Mouse (Mus musculus) heart, embryonic 13.5 days (tissue): ENCODE results near the gene Golim4. TPM values are rescaled to one million over a fixed set of nuclear protein-coding genes. Genes with fewer than 3 reads are reported as not detected.

Source experiments
- ATAC-seq: fragments of 200-750 bp; cut with Nextera tagmentation; 2 replicates; pipeline ENCODE4 v1.8.0; 2017; ENCODE audit warnings: moderate TSS enrichment; ENCODE audit not compliant: insufficient number of reproducible peaks, low FRiP score, low TSS enrichment; ENCODE audit errors: extremely low read depth
- H3K27ac ChIP-seq: fragments of 300-500 bp; sonication (generic); replicated peaks from 2 replicates; pipeline ENCODE4 v1.5.1; 2015; ENCODE audit warnings: moderate library complexity, mild to moderate bottlenecking, inconsistent platforms
- H3K27me3 ChIP-seq: fragments of 300-500 bp; sonication (generic); replicated peaks from 2 replicates; pipeline ENCODE4 v1.6.1; 2015; ENCODE audit warnings: mild to moderate bottlenecking, inconsistent platforms
- H3K36me3 ChIP-seq: fragments of 300-500 bp; sonication (generic); 2 replicates; pipeline ENCODE4 v1.6.1; 2015; ENCODE audit warnings: mild to moderate bottlenecking, inconsistent platforms
- H3K4me1 ChIP-seq: fragments of 300-500 bp; sonication (generic); 2 replicates; pipeline ENCODE4 v1.6.1; 2015; ENCODE audit warnings: inconsistent platforms
- H3K4me2 ChIP-seq: fragments of 300-500 bp; sonication (generic); 2 replicates; pipeline ENCODE4 v1.6.1; 2015; ENCODE audit warnings: inconsistent platforms, mild to moderate bottlenecking, moderate library complexity
- H3K4me3 ChIP-seq: fragments of 300-500 bp; sonication (generic); 2 replicates; pipeline ENCODE4 v1.5.1; 2015; ENCODE audit warnings: moderate library complexity, mild to moderate bottlenecking, inconsistent platforms
- H3K9ac ChIP-seq: fragments of 300-500 bp; sonication (generic); 2 replicates; pipeline ENCODE4 v1.6.1; 2015; ENCODE audit warnings: inconsistent platforms, mild to moderate bottlenecking, moderate library complexity
- H3K9me3 ChIP-seq: fragments of 300-500 bp; sonication (generic); 2 replicates; pipeline ENCODE4 v1.6.1; 2016; ENCODE audit warnings: inconsistent platforms
- WGBS: fragments of 180-500 bp; shearing (Covaris S2); methylation state at CpG from one replicate; pipeline ENCODE4 v1.1.7; 2015; ENCODE audit warnings: mixed read lengths; 5-methylcytosine and 5-hydroxymethylcytosine counted together
- polyA plus RNA-seq: library from polyadenylated mRNA; unstranded; fragments of >200 nt; fragmentation: Nextera tagmentation; extraction: Ambion mirVana; gene quantifications from 2 replicates; pipeline ENCODE4 v1.2.1, GENCODE M21; 2015

Golim4 gene
- polyA plus RNA-seq, 1 experiment from 2014 or later: 43.9 TPM

- Histone ChIP-seq H3K4me2 (no peak overlapping the region), H3K36me3 (no peaks in the 10 kb centered on the region), H3K27ac (no peak overlapping the region), H3K27me3 (no peaks in the 10 kb centered on the region), H3K4me1 (no peaks in the 10 kb centered on the region), H3K9ac (no peak overlapping the region), H3K4me3 (no peak overlapping the region), H3K9me3 (no peaks in the 10 kb centered on the region)
- no peak for ATAC-seq
- WGBS: 61% methylated on average over 12 of the region's 12 CpGs
These were observed 96.0 kb downstream of the Golim4 start for GRCm38 (mm10) chr3:75860760-75861159.

- Histone ChIP-seq H3K9ac (no peak overlapping the region), H3K36me3 (no peaks in the 10 kb centered on the region), H3K4me2 (no peak overlapping the region), H3K9me3 (no peaks in the 10 kb centered on the region), H3K27ac (no peak overlapping the region), H3K4me1 (no peaks in the 10 kb centered on the region), H3K27me3 (no peaks in the 10 kb centered on the region), H3K4me3 (no peak overlapping the region)
- ATAC-seq: no peak
- 53% methylated on average over 5 of the region's 5 CpGs for WGBS
These were observed 121.3 kb downstream of the Golim4 start for GRCm38 (mm10) chr3:75835286-75835967.

DNA sequence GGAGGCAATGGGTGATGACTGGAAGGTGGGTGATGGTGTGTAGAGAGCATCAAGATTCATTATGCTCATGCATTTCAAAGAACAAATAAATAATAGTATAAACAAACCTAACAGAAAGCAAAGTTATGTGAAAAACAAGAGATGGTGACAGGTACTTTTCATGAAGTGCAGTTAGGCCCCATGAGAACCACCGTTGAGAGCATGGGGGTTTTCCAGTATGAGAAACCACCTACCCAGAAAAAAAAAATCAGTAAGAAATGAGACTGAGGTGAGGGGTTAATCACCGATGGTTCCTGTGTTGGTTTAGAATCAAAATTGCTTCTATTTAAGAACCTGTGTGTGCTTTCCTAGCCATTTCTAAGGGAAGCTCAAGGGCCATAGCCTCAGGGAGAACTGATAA is 121.9 kb downstream of the Golim4 start:
- H3K27ac ChIP-seq: no peak overlapping the region
- no peaks in the 10 kb centered on the region for H3K27me3 ChIP-seq
- WGBS: 72% methylated on average over 2 of the region's 2 CpGs
- no peak overlapping the region for H3K4me3 ChIP-seq
- no peak for ATAC-seq
- H3K36me3 ChIP-seq: no peaks in the 10 kb centered on the region
- H3K9me3 ChIP-seq: no peaks in the 10 kb centered on the region
- H3K9ac ChIP-seq: no peak overlapping the region
- no peaks in the 10 kb centered on the region for H3K4me1 ChIP-seq
- H3K4me2 ChIP-seq: no peak overlapping the region

Other genes with a start within 250 kb of the Golim4 start
- gene Gm29133, start 208.8 kb downstream of the Golim4 start, polyA plus RNA-seq: not detected in 2 replicates
- gene Fstl5, start 117.3 kb upstream of the Golim4 start, polyA plus RNA-seq: 0.09 and 0.17 TPM in 2 replicates